Mouse (Mus musculus): Measurements from ENCODE around the gene Enthd1. TPM values are rescaled to one million over a fixed set of nuclear protein-coding genes. Genes with fewer than 3 reads are reported as not detected.

Gene Enthd1
- polyA plus RNA-seq, 1 experiment from 2014 or later, result not detected

GRCm38 (mm10) chr15:80485601-80486000, 79.4 kb downstream of the Enthd1 start:
- Histone ChIP-seq H3K4me3 (replicated peaks; ENCODE audit: low read length) (no peak overlapping the region), H3K36me3 (ENCODE audit: control insufficient read depth, insufficient read depth, low read length) (no peaks in the 10 kb centered on the region), H3K9me3 (replicated peaks; ENCODE audit: control insufficient read depth, low read length) (no peaks in the 10 kb centered on the region), H3K27me3 (ENCODE audit: control insufficient read depth, insufficient read depth, low read length) (no peaks in the 10 kb centered on the region), H3K4me2 (ENCODE audit: low read depth, low read length) (no peak overlapping the region), H3K4me1 (ENCODE audit: control insufficient read depth, insufficient read depth, low read length) (peaks cover 5% of the 10 kb centered on the region; the same call in 1 of the 2 replicates), H3K27ac (ENCODE audit: low read length) (no peak overlapping the region), H3K9ac (ENCODE audit: low read length) (no peak overlapping the region)
- WGBS, result 94% methylated on average over 1 of the region's 1 CpGs
- peak; percentile 29; the same call in 1 of the 2 replicates for ATAC-seq (ENCODE audit: insufficient read depth, low FRiP score)

- H3K27me3 ChIP-seq (ENCODE audit: control insufficient read depth, insufficient read depth, low read length), result no peaks in the 10 kb centered on the region
- H3K9ac ChIP-seq (ENCODE audit: low read length), result no peak overlapping the region
- H3K4me3 ChIP-seq (replicated peaks; ENCODE audit: low read length), result no peak overlapping the region
- H3K9me3 ChIP-seq (replicated peaks; ENCODE audit: control insufficient read depth, low read length), result no peaks in the 10 kb centered on the region
- no peak for ATAC-seq (ENCODE audit: insufficient read depth, low FRiP score)
- H3K4me1 ChIP-seq (ENCODE audit: control insufficient read depth, insufficient read depth, low read length), result peaks cover 5% of the 10 kb centered on the region; the same call in 1 of the 2 replicates
- H3K27ac ChIP-seq (ENCODE audit: low read length), result no peak overlapping the region
- H3K36me3 ChIP-seq (ENCODE audit: control insufficient read depth, insufficient read depth, low read length), result no peaks in the 10 kb centered on the region
- no peak overlapping the region for H3K4me2 ChIP-seq (ENCODE audit: low read depth, low read length)
- WGBS, result 65% methylated on average over 9 of the region's 9 CpGs
Observed at GRCm38 (mm10) chr15:80483041-80483705, 81.8 kb downstream of the Enthd1 start.

- Histone ChIP-seq H3K4me3 (replicated peaks; ENCODE audit: low read length) (no peak overlapping the region), H3K4me2 (ENCODE audit: low read depth, low read length) (no peak overlapping the region), H3K9ac (ENCODE audit: low read length) (no peak overlapping the region), H3K9me3 (replicated peaks; ENCODE audit: control insufficient read depth, low read length) (no peaks in the 10 kb centered on the region), H3K4me1 (ENCODE audit: control insufficient read depth, insufficient read depth, low read length) (peaks cover 5% of the 10 kb centered on the region; the same call in 1 of the 2 replicates), H3K36me3 (ENCODE audit: control insufficient read depth, insufficient read depth, low read length) (no peaks in the 10 kb centered on the region), H3K27me3 (ENCODE audit: control insufficient read depth, insufficient read depth, low read length) (no peaks in the 10 kb centered on the region), H3K27ac (ENCODE audit: low read length) (no peak overlapping the region)
- no peak for ATAC-seq (ENCODE audit: insufficient read depth, low FRiP score)
- WGBS, result 63% methylated on average over 8 of the region's 8 CpGs
Observed at GRCm38 (mm10) chr15:80482348-80482747, 82.6 kb downstream of the Enthd1 start.

DNA sequence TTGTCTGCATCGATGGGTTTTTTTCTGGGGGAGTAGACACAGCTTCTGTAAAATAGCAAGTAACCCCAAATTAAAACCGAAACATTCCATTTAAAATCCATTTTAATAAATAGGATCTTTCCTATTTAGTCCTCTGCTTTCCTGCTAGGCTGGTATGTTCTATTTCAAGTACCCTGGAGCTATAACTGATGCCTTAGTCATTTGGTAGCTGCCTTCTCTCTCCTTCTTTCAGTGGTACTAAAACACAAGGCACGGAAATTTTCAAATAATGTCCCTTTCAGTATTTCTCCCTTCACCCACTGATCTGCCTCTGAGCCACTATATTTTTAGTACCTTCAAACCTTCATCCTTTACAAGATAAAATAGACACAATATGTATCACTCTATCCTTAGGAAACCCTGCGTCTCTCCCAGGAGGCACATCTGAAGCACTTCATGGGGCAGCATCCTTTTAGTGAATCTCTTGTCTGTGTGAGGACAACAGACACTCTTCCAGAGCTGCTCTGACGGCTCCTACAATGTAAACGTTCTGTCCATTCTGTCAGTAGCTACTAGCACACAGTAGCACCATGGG, 90.4 kb downstream of the Enthd1 start:
- 76% methylated on average over 6 of the region's 6 CpGs for WGBS
- Histone ChIP-seq H3K9me3 (replicated peaks; ENCODE audit: control insufficient read depth, low read length) (no peaks in the 10 kb centered on the region), H3K4me2 (ENCODE audit: low read depth, low read length) (no peak overlapping the region), H3K9ac (ENCODE audit: low read length) (no peak overlapping the region), H3K4me3 (replicated peaks; ENCODE audit: low read length) (no peak overlapping the region), H3K36me3 (ENCODE audit: control insufficient read depth, insufficient read depth, low read length) (no peaks in the 10 kb centered on the region), H3K27ac (ENCODE audit: low read length) (no peak overlapping the region), H3K4me1 (ENCODE audit: control insufficient read depth, insufficient read depth, low read length) (no peaks in the 10 kb centered on the region), H3K27me3 (ENCODE audit: control insufficient read depth, insufficient read depth, low read length) (no peaks in the 10 kb centered on the region)
- ATAC-seq (ENCODE audit: insufficient read depth, low FRiP score), result no peak

DNA sequence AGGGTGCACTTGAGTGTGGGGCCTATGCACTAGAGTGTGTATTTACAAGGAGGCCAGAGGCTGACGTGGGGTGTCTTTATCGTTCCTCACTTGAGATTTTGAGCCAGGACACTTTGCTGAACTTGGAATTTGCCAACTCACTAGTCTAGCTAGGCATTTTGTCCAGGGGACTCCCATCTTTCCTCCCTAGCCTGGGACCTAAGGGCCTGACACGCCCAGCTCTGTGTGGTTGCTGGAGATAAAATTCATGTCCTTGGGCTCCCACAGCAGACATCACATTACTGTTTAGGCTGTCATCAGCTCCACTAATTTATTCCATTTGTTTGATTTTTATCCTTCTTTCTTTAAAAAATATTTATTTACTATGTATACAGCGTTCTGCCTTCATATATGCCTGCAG, 97.1 kb downstream of the Enthd1 start:
- 79% methylated on average over 4 of the region's 4 CpGs for WGBS
- no peak for ATAC-seq (ENCODE audit: insufficient read depth, low FRiP score)
- H3K4me2 ChIP-seq (ENCODE audit: low read depth, low read length), result no peak overlapping the region
- H3K36me3 ChIP-seq (ENCODE audit: control insufficient read depth, insufficient read depth, low read length), result no peaks in the 10 kb centered on the region
- H3K27me3 ChIP-seq (ENCODE audit: control insufficient read depth, insufficient read depth, low read length), result peaks cover 8% of the 10 kb centered on the region; the same call in 1 of the 2 replicates
- no peaks in the 10 kb centered on the region for H3K9me3 ChIP-seq (replicated peaks; ENCODE audit: control insufficient read depth, low read length)
- H3K9ac ChIP-seq (ENCODE audit: low read length), result no peak overlapping the region
- no peaks in the 10 kb centered on the region for H3K4me1 ChIP-seq (ENCODE audit: control insufficient read depth, insufficient read depth, low read length)
- H3K4me3 ChIP-seq (replicated peaks; ENCODE audit: low read length), result no peak overlapping the region
- no peak overlapping the region for H3K27ac ChIP-seq (ENCODE audit: low read length)

DNA sequence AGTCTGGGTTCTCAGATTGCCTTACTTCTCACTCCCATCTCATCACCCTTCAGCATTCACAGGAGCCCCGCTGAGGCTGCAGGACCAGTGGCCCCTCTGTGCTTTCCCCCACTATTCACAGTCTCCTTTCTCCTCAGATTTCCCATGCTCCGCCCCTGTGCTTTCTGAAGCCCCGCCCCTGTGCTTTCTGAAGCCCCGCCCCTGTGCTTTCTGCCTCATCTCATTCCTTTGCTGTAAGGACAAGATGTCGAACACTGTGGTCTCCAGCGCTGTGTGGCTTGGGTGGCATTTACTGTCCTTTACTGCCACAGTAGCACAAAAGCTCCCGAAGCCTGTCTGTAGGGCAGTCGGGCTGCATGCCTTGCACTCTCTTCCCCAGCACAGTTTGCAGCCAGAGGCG, 102.8 kb downstream of the Enthd1 start:
- H3K9me3 ChIP-seq (replicated peaks; ENCODE audit: control insufficient read depth, low read length), result no peaks in the 10 kb centered on the region
- peak overlapping the region; percentile 16; the same call in 1 of the 2 replicates for H3K4me3 ChIP-seq (replicated peaks; ENCODE audit: low read length)
- peak; percentile 44; the same call in 1 of the 2 replicates for ATAC-seq (ENCODE audit: insufficient read depth, low FRiP score)
- H3K27me3 ChIP-seq (ENCODE audit: control insufficient read depth, insufficient read depth, low read length), result peaks cover 13% of the 10 kb centered on the region; the same call in 1 of the 2 replicates
- H3K4me2 ChIP-seq (ENCODE audit: low read depth, low read length), result peak overlapping the region; percentile 50
- H3K27ac ChIP-seq (ENCODE audit: low read length), result no peak overlapping the region
- peaks cover 5% of the 10 kb centered on the region; the same call in 1 of the 2 replicates for H3K4me1 ChIP-seq (ENCODE audit: control insufficient read depth, insufficient read depth, low read length)
- H3K9ac ChIP-seq (ENCODE audit: low read length), result 0 out of 2 replicates have a peak overlapping the region, but pooled peaks have one; percentile 7
- WGBS, result 4% methylated on average over 9 of the region's 9 CpGs
- no peaks in the 10 kb centered on the region for H3K36me3 ChIP-seq (ENCODE audit: control insufficient read depth, insufficient read depth, low read length)

- peaks cover 13% of the 10 kb centered on the region; the same call in 1 of the 2 replicates for H3K27me3 ChIP-seq (ENCODE audit: control insufficient read depth, insufficient read depth, low read length)
- H3K4me1 ChIP-seq (ENCODE audit: control insufficient read depth, insufficient read depth, low read length), result peaks cover 5% of the 10 kb centered on the region; the same call in 1 of the 2 replicates
- 30% methylated on average over 2 of the region's 2 CpGs for WGBS
- no peak overlapping the region for H3K9ac ChIP-seq (ENCODE audit: low read length)
- no peak overlapping the region for H3K4me2 ChIP-seq (ENCODE audit: low read depth, low read length)
- no peak for ATAC-seq (ENCODE audit: insufficient read depth, low FRiP score)
- H3K36me3 ChIP-seq (ENCODE audit: control insufficient read depth, insufficient read depth, low read length), result no peaks in the 10 kb centered on the region
- no peaks in the 10 kb centered on the region for H3K9me3 ChIP-seq (replicated peaks; ENCODE audit: control insufficient read depth, low read length)
- no peak overlapping the region for H3K4me3 ChIP-seq (replicated peaks; ENCODE audit: low read length)
- no peak overlapping the region for H3K27ac ChIP-seq (ENCODE audit: low read length)
Observed at GRCm38 (mm10) chr15:80461446-80461845, 103.5 kb downstream of the Enthd1 start.

DNA sequence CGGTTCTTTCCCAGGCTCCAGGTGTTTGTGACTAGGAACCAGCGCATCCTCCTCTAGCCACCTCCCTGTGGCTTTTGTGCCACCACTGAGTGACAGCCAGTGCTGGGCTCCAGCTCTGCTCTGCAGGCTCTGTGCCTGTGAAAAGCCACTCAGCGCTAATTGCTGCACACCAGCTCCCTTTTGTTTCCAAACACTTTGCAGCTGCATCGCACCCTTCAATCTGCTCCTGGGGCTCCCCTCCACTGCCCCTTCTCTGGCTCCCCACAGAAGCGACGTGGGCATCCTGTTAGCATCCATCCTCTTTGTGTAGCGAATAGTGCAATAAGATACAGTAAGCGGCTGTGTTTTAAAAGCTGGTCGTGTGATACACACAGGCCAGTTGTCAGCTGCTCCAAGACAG, 104.9 kb downstream of the Enthd1 start:
- 56% methylated on average over 9 of the region's 9 CpGs for WGBS
- Histone ChIP-seq H3K36me3 (ENCODE audit: control insufficient read depth, insufficient read depth, low read length) (no peaks in the 10 kb centered on the region), H3K27me3 (ENCODE audit: control insufficient read depth, insufficient read depth, low read length) (peaks cover 13% of the 10 kb centered on the region; the same call in 1 of the 2 replicates), H3K4me2 (ENCODE audit: low read depth, low read length) (no peak overlapping the region), H3K4me3 (replicated peaks; ENCODE audit: low read length) (no peak overlapping the region), H3K4me1 (ENCODE audit: control insufficient read depth, insufficient read depth, low read length) (peaks cover 5% of the 10 kb centered on the region; the same call in 1 of the 2 replicates), H3K9me3 (replicated peaks; ENCODE audit: control insufficient read depth, low read length) (no peaks in the 10 kb centered on the region), H3K9ac (ENCODE audit: low read length) (no peak overlapping the region), H3K27ac (ENCODE audit: low read length) (no peak overlapping the region)
- ATAC-seq (ENCODE audit: insufficient read depth, low FRiP score), result no peak

GRCm38 (mm10) chr15:80457984-80458383, 107.0 kb downstream of the Enthd1 start:
- Histone ChIP-seq H3K4me3 (replicated peaks; ENCODE audit: low read length) (no peak overlapping the region), H3K27me3 (ENCODE audit: control insufficient read depth, insufficient read depth, low read length) (peaks cover 6% of the 10 kb centered on the region; the same call in 1 of the 2 replicates), H3K9me3 (replicated peaks; ENCODE audit: control insufficient read depth, low read length) (no peaks in the 10 kb centered on the region), H3K27ac (ENCODE audit: low read length) (no peak overlapping the region), H3K4me1 (ENCODE audit: control insufficient read depth, insufficient read depth, low read length) (peaks cover 5% of the 10 kb centered on the region; the same call in 1 of the 2 replicates), H3K4me2 (ENCODE audit: low read depth, low read length) (no peak overlapping the region), H3K36me3 (ENCODE audit: control insufficient read depth, insufficient read depth, low read length) (no peaks in the 10 kb centered on the region), H3K9ac (ENCODE audit: low read length) (no peak overlapping the region)
- no peak for ATAC-seq (ENCODE audit: insufficient read depth, low FRiP score)
- WGBS, result 88% methylated on average over 3 of the region's 3 CpGs

All from stomach, embryonic 16.5 days (tissue).